Mouse (Mus musculus): ENCODE results near the gene Gm11168.
"Not testable (repeated sequence)": the region's sequence is repeated elsewhere in the genome, so short reads cannot be mapped to it uniquely, and the experiment has no call there.

DNA sequence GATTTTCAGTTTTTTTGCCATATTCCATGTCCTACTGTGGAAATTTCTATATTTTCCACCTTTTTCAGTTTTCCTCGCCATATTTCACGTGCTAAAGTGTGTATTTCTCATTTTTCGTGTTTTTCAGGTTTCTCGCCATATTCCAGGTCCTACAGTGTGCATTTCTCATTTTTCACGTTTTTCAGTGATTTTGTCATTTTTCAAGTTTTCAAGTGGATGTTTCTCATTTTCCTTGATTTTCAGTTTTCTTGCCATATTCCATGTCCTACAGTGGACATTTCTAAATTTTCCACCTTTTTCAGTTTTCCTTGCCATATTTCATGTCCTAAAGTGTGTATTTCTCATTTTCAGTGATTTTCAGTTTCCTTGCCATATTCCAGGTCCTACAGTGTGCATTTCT, 23.0 kb downstream of the Gm11168 start:
- not testable (repeated sequence) for TF ChIP-seq POLR2A (IDR thresholded peaks at IDR 0.05; ENCODE audit: extremely low read depth, insufficient read depth, low read length); CTCF (IDR thresholded peaks at IDR 0.05; ENCODE audit: low read depth, low read length)
